Mouse (Mus musculus) cerebellum, adult 2 months (tissue): ENCODE measurements around the gene Nop9.

Source experiments
- CTCF ChIP-seq: fragments of 200-500 bp; IDR thresholded peaks from 2 replicates; pipeline ENCODE4 v1.5.1; 2011; ENCODE audit warnings: low read depth, mild to moderate bottlenecking, control low read depth, low read length, moderate library complexity, borderline replicate concordance; ENCODE audit not compliant: insufficient read depth
- POLR2A ChIP-seq: fragments of 200-500 bp; IDR thresholded peaks from 2 replicates; pipeline ENCODE4 v1.6.1; 2011; ENCODE audit warnings: low read length, control low read depth, borderline replicate concordance; ENCODE audit not compliant: insufficient read depth

- no peak for TF ChIP-seq CTCF
- no peak for TF ChIP-seq POLR2A
Observed at GRCm38 (mm10) chr14:55776711-55777110, 31.2 kb downstream of the Nop9 start.
